Mouse (Mus musculus): ENCODE results near the gene Acat1.

Acat1 gene

GRCm38 (mm10) chr9:53535416-53536320 lies 74.5 kb downstream of the Acat1 start:
- intact Hi-C loops (cut with DNase I) = no loop called here

Data from adrenal gland (tissue).